Mouse (Mus musculus) G1E (cell line): ENCODE data around the gene Rpl37.

ENCODE experiments used
- CTCF ChIP-seq: IDR thresholded peaks from 2 replicates; pipeline ENCODE4 v1.5.1; 2012; ENCODE audit warnings: low read depth, low read length, inconsistent platforms, mixed read lengths
- TAL1 ChIP-seq: conservative IDR thresholded peaks from 2 replicates; pipeline ENCODE4 v1.6.1; 2012; ENCODE audit warnings: low read depth, low read length, inconsistent platforms, mixed read lengths

GRCm38 (mm10) chr15:5157386-5157785 is 40.9 kb downstream of the Rpl37 start:
- TF ChIP-seq CTCF (no peak), TAL1 (no peak)
